Mouse (Mus musculus): ENCODE results near the gene Prn. TPM values are rescaled to one million over a fixed set of nuclear protein-coding genes. Genes with fewer than 3 reads are reported as not detected.

Prn gene
- total and polyA plus RNA-seq, 3 experiments, result not detected

DNA sequence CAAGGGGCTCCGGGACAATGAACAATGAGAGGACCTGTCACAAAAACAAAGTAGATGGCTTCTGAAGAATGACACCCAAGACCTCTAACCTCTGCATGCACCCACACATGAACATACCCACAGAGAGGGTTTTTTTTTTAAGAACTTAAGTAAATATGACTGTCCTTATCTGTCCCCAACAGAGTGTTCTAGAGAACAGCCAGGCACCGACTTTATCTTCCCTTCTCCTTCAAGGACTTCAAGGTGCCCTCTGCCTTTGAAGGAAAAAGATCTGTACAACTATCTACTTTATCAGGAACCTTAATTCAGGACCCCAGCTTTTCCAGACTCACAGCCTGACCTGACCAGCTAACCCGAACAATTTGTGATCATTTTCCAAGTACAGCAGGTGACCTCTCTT is 30.7 kb downstream of the Prn start (continued):
- TF ChIP-seq USF2 (IDR thresholded peaks at IDR 0.05; ENCODE audit: borderline replicate concordance in 1 of 2, insufficient read depth in 1 of 2, low read depth in 1 of 2, low read length in 2 of 2), result no peak

DNA sequence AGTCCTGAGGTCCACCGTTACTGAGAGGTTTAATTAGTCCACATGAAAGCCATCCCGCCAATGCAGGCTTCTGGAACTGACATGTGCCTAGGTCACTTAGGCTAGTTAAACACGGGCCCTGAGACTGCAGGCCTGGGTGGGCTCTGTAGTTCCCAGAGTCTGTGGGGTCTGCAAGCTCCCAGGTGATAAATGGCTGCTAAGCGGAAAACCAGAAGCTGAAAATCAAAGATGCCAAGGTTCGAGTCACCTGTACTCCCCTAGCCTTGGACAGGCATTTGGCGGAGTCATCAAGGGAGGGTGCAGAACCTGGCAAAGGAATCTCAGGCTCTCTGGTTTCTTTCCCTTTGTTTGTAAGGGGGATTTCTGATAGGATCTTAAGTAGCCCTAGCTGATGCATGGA is 31.7 kb downstream of the Prn start:
- H3K27ac ChIP-seq (ENCODE audit: control insufficient read depth, low read depth, low read length), result no peak overlapping the region
- H3K4me1 ChIP-seq (ENCODE audit: control insufficient read depth in 1 of 2, insufficient read depth in 2 of 2, low read length in 2 of 2), result peaks cover 0 to 8% of the 10 kb centered on the region in 2 experiments; a peak in 2 of 4 replicates
- no peak for DNase-seq (ENCODE audit: low read depth, low spot score)
- no peaks in the 10 kb centered on the region for H3K79me2 ChIP-seq (ENCODE audit: control insufficient read depth, insufficient read depth, low read length, poor library complexity)
- H3K9me3 ChIP-seq (replicated peaks; ENCODE audit: insufficient read depth, low read length), result no peaks in the 10 kb centered on the region
- no peak for TF ChIP-seq ZC3H11A (IDR thresholded peaks at IDR 0.05; ENCODE audit: low read depth, low read length)
- no peak for TF ChIP-seq NRF1 (IDR thresholded peaks at IDR 0.05; ENCODE audit: insufficient read depth, low read depth, low read length, poor library complexity, severe bottlenecking)
- TF ChIP-seq ZNF384 (IDR thresholded peaks at IDR 0.05; ENCODE audit: low read depth, low read length), result no peak
- no peak for TF ChIP-seq POLR2AphosphoS2 (IDR thresholded peaks at IDR 0.05; ENCODE audit: low read length)
- no peak for TF ChIP-seq SIN3A (IDR thresholded peaks at IDR 0.05; ENCODE audit: low read length)
- TF ChIP-seq TCF12 (IDR thresholded peaks at IDR 0.05; ENCODE audit: low read depth, low read length), result no peak
- TF ChIP-seq MAFK (IDR thresholded peaks at IDR 0.05; ENCODE audit: borderline replicate concordance, low read depth, low read length), result no peak
- no peaks in the 10 kb centered on the region for H3K27me3 ChIP-seq (ENCODE audit: control insufficient read depth in 1 of 2, insufficient read depth in 2 of 2, low read length in 2 of 2)
- H3K4me3 ChIP-seq (ENCODE audit: control insufficient read depth in 1 of 2, insufficient read depth in 1 of 2, low read depth in 2 of 2, low read length in 2 of 2), result no peak overlapping the region
- H3K36me3 ChIP-seq (ENCODE audit: control insufficient read depth in 1 of 2, insufficient read depth in 2 of 2, low read length in 2 of 2), result peaks cover 0 to 5% of the 10 kb centered on the region in 2 experiments; a peak in 1 of 4 replicates
- H3K9ac ChIP-seq (ENCODE audit: control insufficient read depth, low read depth, low read length, poor library complexity, severe bottlenecking), result no peak overlapping the region

DNA sequence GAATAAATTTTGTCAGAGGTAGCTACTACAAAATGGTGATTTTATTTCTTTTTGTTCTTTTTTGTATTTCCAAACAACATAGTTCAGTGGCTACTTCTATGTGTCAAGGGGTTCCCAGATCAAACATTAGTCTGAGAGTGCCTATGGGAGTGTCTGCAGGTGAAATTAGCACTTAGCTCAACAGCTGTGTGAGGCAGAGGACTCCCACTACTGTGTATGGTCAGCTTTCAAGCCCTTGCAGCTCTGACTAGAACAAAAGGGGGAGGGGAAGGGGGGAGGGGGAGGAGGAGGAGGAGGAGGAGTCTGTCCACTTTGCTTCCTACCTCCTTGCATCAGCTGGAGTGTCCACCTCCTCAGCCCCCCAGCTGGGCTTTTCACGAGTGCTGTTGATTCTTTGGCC is 34.6 kb downstream of the Prn start:
- no peak for DNase-seq (ENCODE audit: low read depth, low spot score)
- Histone ChIP-seq H3K79me2 (ENCODE audit: control insufficient read depth, insufficient read depth, low read length, poor library complexity) (no peaks in the 10 kb centered on the region), H3K9me3 (replicated peaks; ENCODE audit: insufficient read depth, low read length) (no peaks in the 10 kb centered on the region), H3K27me3 (ENCODE audit: control insufficient read depth in 1 of 2, insufficient read depth in 2 of 2, low read length in 2 of 2) (no peaks in the 10 kb centered on the region), H3K36me3 (ENCODE audit: control insufficient read depth in 1 of 2, insufficient read depth in 2 of 2, low read length in 2 of 2) (peaks cover 0 to 5% of the 10 kb centered on the region in 2 experiments; a peak in 1 of 4 replicates), H3K27ac (ENCODE audit: control insufficient read depth, low read depth, low read length) (no peak overlapping the region), H3K4me1 (ENCODE audit: control insufficient read depth in 1 of 2, insufficient read depth in 2 of 2, low read length in 2 of 2) (peaks cover 0 to 8% of the 10 kb centered on the region in 2 experiments; a peak in 2 of 4 replicates), H3K9ac (ENCODE audit: control insufficient read depth, low read depth, low read length, poor library complexity, severe bottlenecking) (no peak overlapping the region), H3K4me3 (ENCODE audit: control insufficient read depth in 1 of 2, insufficient read depth in 1 of 2, low read depth in 2 of 2, low read length in 2 of 2) (no peak overlapping the region)
- no peak for TF ChIP-seq BHLHE40 (IDR thresholded peaks at IDR 0.05; ENCODE audit: borderline replicate concordance, low read depth, low read length)

DNA sequence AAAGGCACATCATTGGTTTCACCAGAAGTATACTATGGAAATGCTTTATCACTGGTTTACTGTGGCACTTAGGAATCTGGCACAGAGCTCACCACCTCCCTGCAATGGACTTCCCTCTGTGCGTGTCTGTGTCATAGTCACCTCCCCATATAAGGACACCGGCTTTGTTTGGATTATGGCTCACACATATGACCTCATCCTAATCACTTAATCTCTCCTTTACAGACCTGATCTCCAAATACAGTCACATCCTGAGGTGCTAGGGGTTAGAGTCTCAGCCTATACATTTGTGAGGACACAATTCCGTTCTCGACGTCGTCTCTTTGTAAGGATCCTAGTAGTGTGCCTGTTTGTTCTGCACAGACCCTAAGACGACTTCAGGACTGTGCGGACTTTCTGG is 35.5 kb downstream of the Prn start:
- Histone ChIP-seq H3K4me1 (ENCODE audit: control insufficient read depth in 1 of 2, insufficient read depth in 2 of 2, low read length in 2 of 2) (peaks cover 0 to 2% of the 10 kb centered on the region in 2 experiments; a peak in 2 of 4 replicates), H3K36me3 (ENCODE audit: control insufficient read depth in 1 of 2, insufficient read depth in 2 of 2, low read length in 2 of 2) (peaks cover 0 to 2% of the 10 kb centered on the region in 2 experiments; a peak in 1 of 4 replicates), H3K9ac (ENCODE audit: control insufficient read depth, low read depth, low read length, poor library complexity, severe bottlenecking) (no peak overlapping the region), H3K27ac (ENCODE audit: control insufficient read depth, low read depth, low read length) (no peak overlapping the region), H3K9me3 (replicated peaks; ENCODE audit: insufficient read depth, low read length) (no peaks in the 10 kb centered on the region), H3K4me3 (ENCODE audit: control insufficient read depth in 1 of 2, insufficient read depth in 1 of 2, low read depth in 2 of 2, low read length in 2 of 2) (no peak overlapping the region), H3K27me3 (ENCODE audit: control insufficient read depth in 1 of 2, insufficient read depth in 2 of 2, low read length in 2 of 2) (no peaks in the 10 kb centered on the region), H3K79me2 (ENCODE audit: control insufficient read depth, insufficient read depth, low read length, poor library complexity) (no peaks in the 10 kb centered on the region)
- no peak for TF ChIP-seq HCFC1 (IDR thresholded peaks at IDR 0.05; ENCODE audit: low read depth, low read length)
- TF ChIP-seq ELF1 (IDR thresholded peaks at IDR 0.05; ENCODE audit: low read depth, low read length), result no peak
- TF ChIP-seq NRF1 (IDR thresholded peaks at IDR 0.05; ENCODE audit: insufficient read depth, low read depth, low read length, poor library complexity, severe bottlenecking), result no peak
- TF ChIP-seq CHD2 (IDR thresholded peaks at IDR 0.05; ENCODE audit: low read length), result no peak
- no peak for TF ChIP-seq NELFE (IDR thresholded peaks at IDR 0.05; ENCODE audit: low read depth, low read length)
- no peak for TF ChIP-seq ZC3H11A (IDR thresholded peaks at IDR 0.05; ENCODE audit: low read depth, low read length)
- no peak for TF ChIP-seq ZNF384 (IDR thresholded peaks at IDR 0.05; ENCODE audit: low read depth, low read length)
- TF ChIP-seq EP300 (IDR thresholded peaks at IDR 0.05; ENCODE audit: low read depth in 1 of 2, low read length in 2 of 2), result no peak
- TF ChIP-seq KAT2A (conservative IDR thresholded peaks at IDR 0.05; ENCODE audit: low read depth, low read length), result no peak
- peak; percentile 27 for DNase-seq (ENCODE audit: low read depth, low spot score)
